Mouse (Mus musculus) heart, adult 2 months (tissue): ENCODE results near the gene Rhox4b. TPM values are rescaled to one million over a fixed set of nuclear protein-coding genes. Genes with fewer than 3 reads are reported as not detected.
"Not testable (repeated sequence)": the region's sequence is repeated elsewhere in the genome, so short reads cannot be mapped to it uniquely, and the experiment has no call there.

Experiments used
- DNase-seq, 2 experiments: peaks; one replicate each; pipeline ENCODE4 v3.0.0; 2021
- H3K27ac ChIP-seq: fragments of 200-600 bp; 2 replicates; pipeline ENCODE4 v1.8.1; 2022
- H3K27me3 ChIP-seq: fragments of 200-500 bp; 2 replicates; pipeline ENCODE4 v1.6.1; 2012; ENCODE audit warnings: mild to moderate bottlenecking, low read length, inconsistent platforms, mixed read lengths; ENCODE audit not compliant: control insufficient read depth, insufficient read depth
- H3K36me3 ChIP-seq: fragments of 200-500 bp; 2 replicates; pipeline ENCODE4 v1.6.1; 2012; ENCODE audit warnings: low read length, inconsistent platforms; ENCODE audit not compliant: control insufficient read depth, insufficient read depth
- H3K4me1 ChIP-seq: fragments of 200-500 bp; 2 replicates; pipeline ENCODE4 v1.6.1; 2011; ENCODE audit warnings: low read length; ENCODE audit not compliant: control insufficient read depth, insufficient read depth
- H3K4me3 ChIP-seq: fragments of 200-600 bp; 2 replicates; pipeline ENCODE4 v1.8.1; 2022
- H3K79me2 ChIP-seq: fragments of 200-500 bp; replicated peaks from 2 replicates; pipeline ENCODE4 v1.6.1; 2012; ENCODE audit warnings: mild to moderate bottlenecking, inconsistent platforms, low read length, moderate library complexity, mixed read lengths; ENCODE audit not compliant: control insufficient read depth, insufficient read depth
- H3K9ac ChIP-seq: fragments of 200-500 bp; 2 replicates; pipeline ENCODE4 v1.6.1; 2012; ENCODE audit warnings: low read depth, mild to moderate bottlenecking, control low read depth, inconsistent platforms, low read length, mixed read lengths
- WGBS: fragments of 180-500 bp; shearing (Covaris S2); methylation state at CpG from one replicate; pipeline ENCODE4 v1.1.7; 2018; 5-methylcytosine and 5-hydroxymethylcytosine counted together
- intact Hi-C: fragments of 180-260 bp; cut with DNase I; formaldehyde crosslinking; loops from one replicate; pipeline ENCODE4 v1.15.1; 2025
- long read RNA-seq: library from polyadenylated mRNA; stranded (forward); transcript quantifications from one replicate; pipeline ENCODE4 v2.0.0, GENCODE M21; 2021
- polyA plus RNA-seq: library from polyadenylated mRNA; depleted of rRNA; stranded (reverse); fragments of >200 nt; gene quantifications from 2 replicates; pipeline ENCODE4 v1.2.3, GENCODE M21; 2012; rRNA removed
- total RNA-seq, 2 experiments: library from RNA; stranded (reverse); gene quantifications; 2 replicates each; pipeline ENCODE4 v1.2.3; 2021

Rhox4b gene
- not detected for total RNA-seq
- polyA plus RNA-seq = not detected in 2 replicates
- long read RNA-seq = 0 reads

DNA sequence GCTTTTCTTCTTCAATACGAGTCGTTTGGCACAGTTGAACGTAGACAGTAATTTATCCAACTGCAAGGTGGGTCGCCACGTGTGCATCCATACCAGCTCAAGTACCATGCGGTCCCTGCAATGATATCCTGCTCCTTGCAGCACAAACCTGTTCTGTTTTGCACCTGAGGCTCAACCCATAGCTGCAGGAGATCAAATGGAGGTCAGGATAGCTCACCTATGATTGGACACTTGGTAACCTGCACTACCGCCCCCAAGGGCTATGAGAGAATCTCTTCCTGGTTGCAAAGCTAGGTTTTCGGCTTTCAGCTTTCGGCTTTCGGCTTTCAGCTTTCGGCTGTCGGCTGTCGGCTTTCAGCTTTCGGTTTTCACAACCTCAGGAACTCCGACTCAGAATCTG lies at the start of gene Rhox4b:
Gene Rhox4b (plus strand): TSS at position 301 of the 400 bp plus-strand sequence.
- H3K4me3 ChIP-seq, intact Hi-C loops, H3K27me3 ChIP-seq, H3K4me1 ChIP-seq, H3K9ac ChIP-seq, H3K79me2 ChIP-seq, H3K27ac ChIP-seq, H3K36me3 ChIP-seq, DNase-seq: not testable (repeated sequence)
- 88% methylated on average over 14 of the region's 15 CpGs for WGBS

DNA sequence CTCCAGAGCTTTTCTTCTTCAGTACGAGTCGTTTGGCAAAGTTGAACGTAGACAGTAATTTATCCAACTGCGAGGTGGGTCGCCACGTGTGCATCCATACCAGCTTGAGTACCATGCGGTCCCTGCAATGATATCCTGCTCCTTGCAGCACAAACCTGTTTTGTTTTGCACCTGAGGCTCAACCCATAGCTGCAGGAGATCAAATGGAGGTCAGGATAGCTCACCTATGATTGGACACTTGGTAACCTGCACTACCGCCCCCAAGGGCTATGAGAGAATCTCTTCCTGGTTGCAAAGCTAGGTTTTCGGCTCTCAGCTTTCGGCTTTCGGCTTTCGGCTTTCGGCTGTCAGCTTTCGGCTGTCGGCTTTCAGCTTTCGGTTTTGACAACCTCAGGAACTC lies 41.7 kb upstream of the Rhox4b start, which contains the start of gene Rhox4a2:
Gene Rhox4a2 (plus strand): TSS at position 301 of the 400 bp plus-strand sequence.
- H3K27me3 ChIP-seq, H3K79me2 ChIP-seq, H3K9ac ChIP-seq, DNase-seq, H3K4me3 ChIP-seq, H3K4me1 ChIP-seq, intact Hi-C loops, H3K36me3 ChIP-seq, H3K27ac ChIP-seq: not testable (repeated sequence)
- WGBS = 90% methylated on average over 9 of the region's 16 CpGs

DNA sequence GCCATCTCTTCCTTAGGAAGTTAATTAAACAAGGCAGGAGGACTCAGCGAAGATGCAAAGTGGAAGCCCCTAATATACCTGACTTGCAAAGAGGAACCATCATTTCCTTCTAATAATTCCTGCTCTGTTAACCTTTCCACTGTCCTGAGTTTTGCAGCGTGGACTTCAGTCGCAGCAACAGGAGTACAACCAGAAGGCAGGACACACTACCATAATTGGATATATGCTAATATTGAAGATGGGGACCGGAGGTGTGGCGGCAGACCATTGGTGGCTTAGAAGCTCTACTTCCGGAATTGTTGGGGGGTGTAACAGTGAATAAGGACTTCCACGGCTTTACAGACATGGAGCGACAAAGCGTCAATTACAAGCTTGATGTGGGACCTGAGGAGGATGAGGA lies 20.5 kb upstream of the Rhox4b start, which contains the start of gene Rhox2b:
Gene Rhox2b (plus strand): TSS at position 301 of the 400 bp plus-strand sequence.
- H3K4me3 ChIP-seq, intact Hi-C loops, H3K4me1 ChIP-seq, DNase-seq, H3K79me2 ChIP-seq, H3K9ac ChIP-seq, H3K27me3 ChIP-seq, H3K36me3 ChIP-seq, H3K27ac ChIP-seq: not testable (repeated sequence)
- WGBS = no CpG with 5 or more reads among the region's 9 CpGs

- DNase-seq, H3K27ac ChIP-seq, intact Hi-C loops, H3K9ac ChIP-seq, H3K79me2 ChIP-seq, H3K4me3 ChIP-seq, H3K27me3 ChIP-seq, H3K36me3 ChIP-seq, H3K4me1 ChIP-seq: not testable (repeated sequence)
- WGBS = 93% methylated on average over 9 of the region's 10 CpGs
Measured at GRCm38 (mm10) chrX:37453380-37453779, 21.1 kb downstream of the Rhox4b start, which contains the start of gene Rhox2c. Rhox2c (plus strand) TSS chrX:37453680.

DNA sequence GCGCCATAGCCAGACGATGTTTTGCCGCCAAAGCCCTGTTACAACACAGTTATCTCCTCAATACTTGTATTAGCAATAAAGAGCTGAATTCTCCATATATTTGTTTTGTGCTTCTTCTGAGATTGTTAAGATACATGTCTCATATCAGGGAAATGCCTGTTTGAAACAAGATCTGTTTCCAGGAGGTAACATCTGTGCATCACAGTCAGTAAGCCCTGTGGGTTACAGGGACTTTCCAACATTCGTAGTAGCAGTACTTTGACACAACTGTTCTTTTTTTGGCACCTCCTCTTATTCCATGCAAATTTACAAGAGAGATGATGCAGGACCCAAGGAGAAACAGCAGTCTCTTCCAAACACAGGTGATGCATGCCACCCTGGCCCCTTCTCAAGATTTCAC lies 26.0 kb downstream of the Rhox4b start, which contains the start of gene Rhox3c:
Gene Rhox3c (plus strand): TSS at position 301 of the 400 bp plus-strand sequence.
- H3K4me3 ChIP-seq, H3K27ac ChIP-seq, intact Hi-C loops, H3K36me3 ChIP-seq, H3K4me1 ChIP-seq, H3K9ac ChIP-seq, H3K79me2 ChIP-seq, H3K27me3 ChIP-seq, DNase-seq: not testable (repeated sequence)
- 90% methylated on average over 3 of the region's 4 CpGs for WGBS

DNA sequence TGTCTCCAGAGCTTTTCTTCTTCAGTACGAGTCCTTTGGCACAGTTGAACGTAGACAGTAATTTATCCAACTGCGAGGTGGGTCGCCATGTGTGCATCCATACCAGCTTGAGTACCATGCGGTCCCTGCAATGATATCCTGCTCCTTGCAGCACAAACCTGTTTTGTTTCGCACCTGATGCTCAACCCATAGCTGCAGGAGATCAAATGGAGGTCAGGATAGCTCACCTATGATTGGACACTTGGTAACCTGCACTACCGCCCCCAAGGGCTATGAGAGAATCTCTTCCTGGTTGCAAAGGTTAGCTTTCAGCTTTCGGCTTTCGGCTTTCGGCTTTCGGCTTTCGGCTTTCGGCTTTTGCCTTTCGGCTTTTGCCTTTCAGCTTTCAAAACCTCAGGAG lies 47.7 kb downstream of the Rhox4b start, which contains the start of gene Rhox4c:
Gene Rhox4c (plus strand): TSS at position 301 of the 400 bp plus-strand sequence.
- WGBS = 89% methylated on average over 14 of the region's 14 CpGs
- intact Hi-C loops, H3K4me3 ChIP-seq, H3K4me1 ChIP-seq, H3K27ac ChIP-seq, H3K79me2 ChIP-seq, H3K9ac ChIP-seq, DNase-seq, H3K27me3 ChIP-seq, H3K36me3 ChIP-seq: not testable (repeated sequence)

Other genes starting within 250 kb of the Rhox4b start
- gene Ndufa1, start 241.3 kb upstream of the Rhox4b start, total RNA-seq = 100 to 1,000 TPM; 816 to 925 TPM
- 1,094 and 1,413 TPM in 2 replicates for gene Ndufa1, start 241.3 kb upstream of the Rhox4b start, polyA plus RNA-seq
- 1 to 10 TPM; 1.8 to 2.2 TPM for gene Rnf113a1, start 241.2 kb upstream of the Rhox4b start, total RNA-seq
- 1.5 TPM in 2 replicates for gene Rnf113a1, start 241.2 kb upstream of the Rhox4b start, polyA plus RNA-seq
- gene Gm9, start 221.5 kb upstream of the Rhox4b start, total RNA-seq = not detected
- gene Gm9, start 221.5 kb upstream of the Rhox4b start, polyA plus RNA-seq = not detected in 2 replicates
- not detected for gene Rhox1, start 210.2 kb upstream of the Rhox4b start, total RNA-seq
- not detected in 2 replicates for gene Rhox1, start 210.2 kb upstream of the Rhox4b start, polyA plus RNA-seq
- gene Rhox2a, start 187.5 kb upstream of the Rhox4b start, total RNA-seq = not detected
- not detected in 2 replicates for gene Rhox2a, start 187.5 kb upstream of the Rhox4b start, polyA plus RNA-seq
- not detected for gene Rhox3a, start 182.6 kb upstream of the Rhox4b start, total RNA-seq
- gene Rhox3a, start 182.6 kb upstream of the Rhox4b start, polyA plus RNA-seq = not detected in 2 replicates
- not detected for gene Rhox4a, start 167.2 kb upstream of the Rhox4b start, total RNA-seq
- gene Rhox4a, start 167.2 kb upstream of the Rhox4b start, polyA plus RNA-seq = not detected in 2 replicates
- not detected for gene Rhox3a2, start 52.5 kb upstream of the Rhox4b start, total RNA-seq
- gene Rhox3a2, start 52.5 kb upstream of the Rhox4b start, polyA plus RNA-seq = not detected in 2 replicates
- not detected for gene Rhox4a2, start 41.6 kb upstream of the Rhox4b start, total RNA-seq
- not detected in 2 replicates for gene Rhox4a2, start 41.6 kb upstream of the Rhox4b start, polyA plus RNA-seq
- gene Rhox2b, start 20.4 kb upstream of the Rhox4b start, total RNA-seq = not detected
- gene Rhox2b, start 20.4 kb upstream of the Rhox4b start, polyA plus RNA-seq = not detected in 2 replicates
- gene Rhox2c, start 21.2 kb downstream of the Rhox4b start, total RNA-seq = not detected
- gene Rhox2c, start 21.2 kb downstream of the Rhox4b start, polyA plus RNA-seq = not detected in 2 replicates
- not detected for gene Rhox3c, start 26.1 kb downstream of the Rhox4b start, total RNA-seq
- not detected in 2 replicates for gene Rhox3c, start 26.1 kb downstream of the Rhox4b start, polyA plus RNA-seq
- not detected for gene Rhox4c, start 47.8 kb downstream of the Rhox4b start, total RNA-seq
- gene Rhox4c, start 47.8 kb downstream of the Rhox4b start, polyA plus RNA-seq = not detected in 2 replicates
- not detected for gene Rhox2d, start 60.9 kb downstream of the Rhox4b start, total RNA-seq
- not detected in 2 replicates for gene Rhox2d, start 60.9 kb downstream of the Rhox4b start, polyA plus RNA-seq
- gene Rhox4d, start 81.9 kb downstream of the Rhox4b start, total RNA-seq = not detected
- gene Rhox4d, start 81.9 kb downstream of the Rhox4b start, polyA plus RNA-seq = not detected in 2 replicates
- not detected for gene Rhox2e, start 98.0 kb downstream of the Rhox4b start, total RNA-seq
- gene Rhox2e, start 98.0 kb downstream of the Rhox4b start, polyA plus RNA-seq = not detected in 2 replicates
- gene Rhox3e, start 109.5 kb downstream of the Rhox4b start, total RNA-seq = not detected
- gene Rhox3e, start 109.5 kb downstream of the Rhox4b start, polyA plus RNA-seq = not detected in 2 replicates
- gene Rhox4e, start 124.9 kb downstream of the Rhox4b start, total RNA-seq = not detected
- gene Rhox4e, start 124.9 kb downstream of the Rhox4b start, polyA plus RNA-seq = not detected in 2 replicates
- not detected for gene Rhox2f, start 138.9 kb downstream of the Rhox4b start, total RNA-seq
- not detected in 2 replicates for gene Rhox2f, start 138.9 kb downstream of the Rhox4b start, polyA plus RNA-seq
- gene Rhox3f, start 148.5 kb downstream of the Rhox4b start, total RNA-seq = not detected
- not detected in 2 replicates for gene Rhox3f, start 148.5 kb downstream of the Rhox4b start, polyA plus RNA-seq
- gene Rhox4f, start 175.2 kb downstream of the Rhox4b start, total RNA-seq = not detected
- gene Rhox4f, start 175.2 kb downstream of the Rhox4b start, polyA plus RNA-seq = not detected in 2 replicates
- gene Rhox3g, start 196.1 kb downstream of the Rhox4b start, total RNA-seq = not detected
- not detected in 2 replicates for gene Rhox3g, start 196.1 kb downstream of the Rhox4b start, polyA plus RNA-seq
- gene Rhox2g, start 211.0 kb downstream of the Rhox4b start, total RNA-seq = not detected
- gene Rhox2g, start 211.0 kb downstream of the Rhox4b start, polyA plus RNA-seq = not detected in 2 replicates
- not detected for gene Rhox4g, start 218.8 kb downstream of the Rhox4b start, total RNA-seq
- not detected in 2 replicates for gene Rhox4g, start 218.8 kb downstream of the Rhox4b start, polyA plus RNA-seq
- not detected for gene Rhox3h, start 236.3 kb downstream of the Rhox4b start, total RNA-seq
- gene Rhox3h, start 236.3 kb downstream of the Rhox4b start, polyA plus RNA-seq = not detected in 2 replicates
- not detected for gene Rhox2h, start 240.8 kb downstream of the Rhox4b start, total RNA-seq
- not detected in 2 replicates for gene Rhox2h, start 240.8 kb downstream of the Rhox4b start, polyA plus RNA-seq